Mouse (Mus musculus) liver, embryonic 14.5 days (tissue): ENCODE measurements around the gene Tmem44.

Experiments used
- CTCF ChIP-seq: IDR thresholded peaks from 2 replicates; pipeline ENCODE4 v1.5.1; 2016; ENCODE audit warnings: antibody characterized with exemption, low read depth, control low read depth
- EP300 ChIP-seq: IDR thresholded peaks from 2 replicates; pipeline ENCODE4 v1.6.1; 2016; ENCODE audit warnings: antibody characterized with exemption, low read depth

GRCm38 (mm10) chr16:30540107-30541001 lies 10.3 kb downstream of the Tmem44 start:
- no peak for TF ChIP-seq EP300
- TF ChIP-seq CTCF = no peak
